ENCODE assay signal across 9 mouse cellular contexts in genomic region chr10:67858878-67859277, GRCm38 (mm10). TPM values are rescaled to one million over a fixed set of nuclear protein-coding genes. Genes with fewer than 3 reads are reported as not detected.
DNase-seq lines count a peak whose midpoint lies in the region; ATAC-seq and TF ChIP-seq lines count a peak whose summit lies in the region.
"Had no signal": no experiment of that assay in that cellular context is flagged by ENCODE, and none has a peak within 500 bp of the region (broad histone marks: within the 10 kb centered on the region; RNA-seq: fewer than 3 reads in every experiment).

No protein-coding gene starts in this region.

- H3K9ac ChIP-seq in forebrain, embryonic 13.5 days = no peak overlapping the region
- no peak overlapping the region for H3K9ac ChIP-seq in hindbrain, embryonic 11.5 days (ENCODE audit: low read depth, low read length)
- H3K9ac ChIP-seq: liver, embryonic 15.5 days had no signal

- TF ChIP-seq CTCF in G1E (IDR thresholded peaks at IDR 0.05; ENCODE audit: low read depth, low read length) = peak; percentile 64

- DNase-seq in G1E (ENCODE audit: low spot score) = peak; percentile 2
- DNase-seq in c-Kit-negative CD71-positive TER-119-positive erythroid progenitor cells, embryonic 14.5 days (ENCODE audit: low read depth, low spot score) = peak; percentile 19
- DNase-seq in hindbrain, embryonic 11.5 days (ENCODE audit: low spot score) = peak; percentile 87
- DNase-seq in layer of hippocampus, postnatal 14 days (ENCODE audit: low spot score in 2 of 2) = peak; percentile 71 to 89
- DNase-seq in right cerebral cortex, adult 2 months (ENCODE audit: low spot score in 2 of 2) = peak; percentile 89
- peak; percentile 78 for DNase-seq in urinary bladder, postnatal 14 days (ENCODE audit: low spot score)

- 17% methylated on average over 8 of the region's 8 CpGs for WGBS in forebrain, embryonic 13.5 days
- 17% methylated on average over 8 of the region's 8 CpGs for WGBS in hindbrain, embryonic 11.5 days

- ATAC-seq in G1E (ENCODE audit: extremely low read depth, insufficient number of reproducible peaks, low FRiP score, poor library complexity, severe bottlenecking) = peak; percentile 54
- ATAC-seq in forebrain, embryonic 13.5 days = peak; percentile 69
- peak; percentile 12 for ATAC-seq in hindbrain, embryonic 11.5 days (ENCODE audit: low FRiP score)
- ATAC-seq in megakaryocyte progenitor cell, adult 5-6 weeks (replicated peaks; ENCODE audit: poor library complexity) = peak; percentile 90

- no peaks in the 10 kb centered on the region for H3K36me3 ChIP-seq in G1E (replicated peaks)
- no peaks in the 10 kb centered on the region for H3K36me3 ChIP-seq in forebrain, embryonic 13.5 days (ENCODE audit: poor library complexity, severe bottlenecking)
- H3K36me3 ChIP-seq in hindbrain, embryonic 11.5 days (ENCODE audit: control insufficient read depth, insufficient read depth, low read length) = no peaks in the 10 kb centered on the region
- H3K36me3 ChIP-seq: liver, embryonic 15.5 days had no signal

- H3K4me1 ChIP-seq in G1E (ENCODE audit: insufficient read depth, low read depth, low read length) = no peaks in the 10 kb centered on the region
- no peaks in the 10 kb centered on the region for H3K4me1 ChIP-seq in forebrain, embryonic 13.5 days
- H3K4me1 ChIP-seq in hindbrain, embryonic 11.5 days (replicated peaks; ENCODE audit: control insufficient read depth, insufficient read depth, low read length) = no peaks in the 10 kb centered on the region
- H3K4me1 ChIP-seq: liver, embryonic 15.5 days had no signal

- H3K4me3 ChIP-seq in G1E (ENCODE audit: low read depth, low read length) = no peak overlapping the region
- H3K4me3 ChIP-seq in forebrain, embryonic 13.5 days = no peak overlapping the region
- H3K4me3 ChIP-seq in hindbrain, embryonic 11.5 days (ENCODE audit: low read depth, low read length) = no peak overlapping the region
- H3K4me3 ChIP-seq: liver, embryonic 15.5 days had no signal

- peaks cover 5% of the 10 kb centered on the region; the same call in 1 of the 2 replicates for H3K9me3 ChIP-seq in G1E (replicated peaks)
- no peaks in the 10 kb centered on the region for H3K9me3 ChIP-seq in forebrain, embryonic 13.5 days (replicated peaks)
- H3K9me3 ChIP-seq in hindbrain, embryonic 11.5 days (ENCODE audit: control insufficient read depth, low read length) = no peaks in the 10 kb centered on the region
- H3K9me3 ChIP-seq: liver, embryonic 15.5 days had no signal

- no peaks in the 10 kb centered on the region for H3K27me3 ChIP-seq in G1E (ENCODE audit: insufficient read depth, low read length)
- no peaks in the 10 kb centered on the region; the same call in 1 of the 2 replicates for H3K27me3 ChIP-seq in forebrain, embryonic 13.5 days
- no peaks in the 10 kb centered on the region for H3K27me3 ChIP-seq in hindbrain, embryonic 11.5 days (ENCODE audit: control insufficient read depth, insufficient read depth, low read length)
- H3K27me3 ChIP-seq: liver, embryonic 15.5 days had no signal

- H3K4me2 ChIP-seq in forebrain, embryonic 13.5 days = no peak overlapping the region
- H3K4me2 ChIP-seq in hindbrain, embryonic 11.5 days (replicated peaks; ENCODE audit: low read depth, low read length) = no peak overlapping the region
- H3K4me2 ChIP-seq: liver, embryonic 15.5 days had no signal

- H3K27ac ChIP-seq in forebrain, embryonic 13.5 days = no peak overlapping the region
- no peak overlapping the region for H3K27ac ChIP-seq in hindbrain, embryonic 11.5 days (ENCODE audit: low read depth, low read length)
- H3K27ac ChIP-seq: liver, embryonic 15.5 days had no signal

RNA-seq across cellular contexts. Expression of gene Zfp365, which starts 53.6 kb away (rescaled TPM):
- not detected in 2 replicates for total RNA-seq in G1E (2014; fragmentation: Nextera tagmentation)
- 0.11 TPM in 1 of 2 replicates, not detected in the other for total RNA-seq in G1E (2017)
- not detected in 2 replicates for polyA plus RNA-seq in G1E (2012)
- 2.6 and 3.0 TPM in 2 replicates for polyA plus RNA-seq in forebrain, embryonic 13.5 days (2015; fragmentation: Nextera tagmentation; extraction: Ambion mirVana)
- 1.2 and 2.2 TPM in 2 replicates for polyA plus RNA-seq in hindbrain, embryonic 11.5 days (2014; fragmentation: Nextera tagmentation; extraction: Ambion mirVana)
- 100 to 1,000 TPM; 138 to 158 TPM for total RNA-seq in layer of hippocampus, postnatal 14 days (2021)
- not detected in 2 replicates for total RNA-seq in megakaryocyte progenitor cell, adult 5-6 weeks (2015)
- not detected in 2 replicates for total RNA-seq in megakaryocyte progenitor cell, adult 5-6 weeks (2017)

Comparison
In these comparisons a context has a peak if more than half of its experiments do, and no peak if none do; other contexts are left out.
1. ATAC-seq: peak in every context shown above with its lines; median percentile 90 in megakaryocyte progenitor cell, adult 5-6 weeks; 69 in forebrain, embryonic 13.5 days; 54 in G1E; 12 in hindbrain, embryonic 11.5 days.
2. DNase-seq: peak in every context shown above with its lines; median percentile 89 in right cerebral cortex, adult 2 months; 87 in hindbrain, embryonic 11.5 days; 80 in layer of hippocampus, postnatal 14 days; 78 in urinary bladder, postnatal 14 days; 19 in c-Kit-negative CD71-positive TER-119-positive erythroid progenitor cells, embryonic 14.5 days; 2 in G1E.
3. RNA of gene Zfp365, which starts 53.6 kb away (total RNA-seq): 138 to 158 TPM in layer of hippocampus, postnatal 14 days; 0.11 TPM in G1E and not detected in megakaryocyte progenitor cell, adult 5-6 weeks; every median in the first group is over 100 times any median in the second.